Mouse (Mus musculus): ENCODE results near the gene Phf21a. TPM values are rescaled to one million over a fixed set of nuclear protein-coding genes. Genes with fewer than 3 reads are reported as not detected.
"Not testable (repeated sequence)": the region's sequence is repeated elsewhere in the genome, so short reads cannot be mapped to it uniquely, and the experiment has no call there.

Gene Phf21a
- polyA plus RNA-seq, 1 experiment from 2014 or later: 21.5 TPM

DNA sequence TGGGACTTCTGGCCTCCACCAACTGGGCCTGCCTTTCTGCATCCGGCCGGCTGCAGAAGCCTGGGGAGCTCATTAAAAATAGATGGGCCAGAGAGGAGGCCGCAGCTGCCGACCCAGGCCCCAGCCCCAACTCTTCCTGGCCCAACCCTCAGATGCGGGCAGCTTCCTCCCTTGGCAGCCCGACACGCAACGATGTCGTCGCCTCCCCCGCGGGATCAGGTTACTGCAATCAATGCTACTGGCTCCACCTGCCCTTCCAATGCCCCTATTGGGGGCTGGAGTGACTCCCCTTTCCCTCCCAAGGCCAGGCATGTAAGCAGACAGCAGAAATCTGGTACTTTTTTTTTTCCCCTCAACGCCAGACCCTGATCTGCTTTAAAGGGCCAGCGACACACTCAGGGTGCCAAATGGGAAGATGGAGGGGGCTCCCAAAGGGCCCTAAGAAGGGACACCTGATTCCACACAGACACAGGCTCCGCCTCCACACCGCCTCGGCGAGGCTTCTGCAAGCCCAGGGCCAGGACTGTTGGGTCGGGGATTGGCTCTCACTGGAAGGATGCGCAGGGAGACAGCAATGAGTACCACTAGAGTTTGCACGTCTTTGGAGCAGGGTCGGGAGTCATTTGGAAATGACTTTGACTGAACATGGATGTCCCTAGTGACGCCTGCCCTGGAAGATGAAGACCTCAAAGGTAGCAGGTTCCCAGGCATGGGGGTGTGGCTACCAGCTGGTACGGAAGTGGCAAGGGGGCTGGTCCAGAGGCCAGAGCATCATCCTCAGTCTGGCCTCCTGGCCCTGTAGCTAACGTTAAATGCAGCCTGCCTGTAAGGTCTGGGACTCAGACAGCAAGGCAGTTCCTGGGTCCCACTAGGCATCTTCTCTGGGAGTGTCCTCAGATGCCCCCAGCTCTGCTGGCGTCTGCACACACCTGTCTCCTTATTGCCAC lies 299.7 kb downstream of the Phf21a start:
- H3K4me3 ChIP-seq: peak overlapping the region; percentile 27
- H3K27ac ChIP-seq (ENCODE audit: poor library complexity, severe bottlenecking): no peak overlapping the region
- 5% methylated on average over 26 of the region's 26 CpGs for whole genome bisulfite sequencing
- peaks cover 77% of the 10 kb centered on the region for H3K27me3 ChIP-seq (replicated peaks)
- H3K9me3 ChIP-seq (replicated peaks): no peaks in the 10 kb centered on the region
- no peak for ATAC-seq (ENCODE audit: insufficient number of reproducible peaks, low FRiP score)
- H3K4me2 ChIP-seq: peak overlapping the region; percentile 53
- H3K4me1 ChIP-seq (replicated peaks): peaks cover 25% of the 10 kb centered on the region
- no peaks in the 10 kb centered on the region for H3K36me3 ChIP-seq
- peak overlapping the region; percentile 35; the same call in 1 of the 2 replicates for H3K9ac ChIP-seq

- ATAC-seq (ENCODE audit: insufficient number of reproducible peaks, low FRiP score): no peak
- Histone ChIP-seq H3K9me3 (replicated peaks) (no peaks in the 10 kb centered on the region), H3K4me2 (no peak overlapping the region), H3K36me3 (no peaks in the 10 kb centered on the region), H3K9ac (no peak overlapping the region), H3K27ac (ENCODE audit: poor library complexity, severe bottlenecking) (no peak overlapping the region), H3K27me3 (replicated peaks) (peaks cover 78% of the 10 kb centered on the region), H3K4me1 (replicated peaks) (peaks cover 12% of the 10 kb centered on the region), H3K4me3 (no peak overlapping the region)
- 79% methylated on average over 3 of the region's 3 CpGs for WGBS
Measured at GRCm38 (mm10) chr2:92395535-92395934, 302.6 kb downstream of the Phf21a start.

GRCm38 (mm10) chr2:92397436-92397835 lies 304.5 kb downstream of the Phf21a start:
- H3K9ac ChIP-seq: no peak overlapping the region
- H3K4me1 ChIP-seq (replicated peaks): peaks cover 7% of the 10 kb centered on the region
- H3K27ac ChIP-seq (ENCODE audit: poor library complexity, severe bottlenecking): no peak overlapping the region
- WGBS: 73% methylated on average over 1 of the region's 1 CpGs
- ATAC-seq (ENCODE audit: insufficient number of reproducible peaks, low FRiP score): no peak
- no peak overlapping the region for H3K4me3 ChIP-seq
- no peak overlapping the region for H3K4me2 ChIP-seq
- H3K36me3 ChIP-seq: no peaks in the 10 kb centered on the region
- H3K9me3 ChIP-seq (replicated peaks): no peaks in the 10 kb centered on the region
- H3K27me3 ChIP-seq (replicated peaks): peaks cover 65% of the 10 kb centered on the region

GRCm38 (mm10) chr2:92399877-92400276 lies 307.0 kb downstream of the Phf21a start:
- H3K4me3 ChIP-seq; H3K9me3 ChIP-seq (replicated peaks); ATAC-seq (ENCODE audit: insufficient number of reproducible peaks, low FRiP score); H3K27ac ChIP-seq (ENCODE audit: poor library complexity, severe bottlenecking); H3K4me2 ChIP-seq; H3K9ac ChIP-seq; H3K4me1 ChIP-seq (replicated peaks): not testable (repeated sequence)
- WGBS: 62% methylated on average over 4 of the region's 4 CpGs
- Histone ChIP-seq H3K36me3 (peaks cover 13% of the 10 kb centered on the region), H3K27me3 (replicated peaks) (peaks cover 43% of the 10 kb centered on the region)

- H3K27me3 ChIP-seq (replicated peaks): peaks cover 36% of the 10 kb centered on the region
- peak overlapping the region; percentile 73 for H3K9ac ChIP-seq
- H3K27ac ChIP-seq (ENCODE audit: poor library complexity, severe bottlenecking): no peak overlapping the region
- H3K4me1 ChIP-seq (replicated peaks): peaks cover 6% of the 10 kb centered on the region; the same call in 1 of the 2 replicates
- peak overlapping the region; percentile 55 for H3K4me3 ChIP-seq
- WGBS: 6% methylated on average over 20 of the region's 22 CpGs
- H3K4me2 ChIP-seq: peak overlapping the region; percentile 80
- peaks cover 21% of the 10 kb centered on the region for H3K36me3 ChIP-seq
- no peak for ATAC-seq (ENCODE audit: insufficient number of reproducible peaks, low FRiP score)
- H3K9me3 ChIP-seq (replicated peaks): no peaks in the 10 kb centered on the region
Measured at GRCm38 (mm10) chr2:92400682-92401081, 307.8 kb downstream of the Phf21a start.

DNA sequence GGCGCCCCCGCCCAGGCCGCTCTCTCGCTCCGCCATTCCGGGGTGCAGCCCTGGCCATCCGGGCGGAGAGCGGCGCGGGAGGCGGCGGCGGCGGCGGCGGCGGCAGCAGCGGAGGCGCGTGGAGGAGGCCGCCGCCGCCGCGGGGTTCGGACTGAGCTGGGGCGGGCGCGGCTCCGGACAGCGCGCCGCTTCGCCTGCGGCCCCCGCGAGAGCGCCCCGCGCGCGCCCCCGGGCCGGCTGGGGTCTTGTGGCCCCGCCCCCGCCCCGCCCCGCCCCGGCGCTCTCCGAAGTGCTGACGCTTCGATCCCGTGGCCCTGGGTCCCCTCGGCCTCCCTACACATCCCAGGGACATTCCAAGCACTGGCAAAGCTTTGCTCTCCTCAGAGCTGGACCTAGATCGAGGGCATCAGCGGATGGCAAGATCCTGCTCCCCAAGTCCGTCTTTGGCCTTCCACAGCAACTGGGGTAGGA lies 308.2 kb downstream of the Phf21a start, which contains the start of gene Mapk8ip1:
TSS of gene Mapk8ip1 (minus strand) at position 173 of the 471 bp plus-strand sequence.
- Histone ChIP-seq H3K4me2 (peak within 1 kb of the TSS; percentile 80), H3K36me3 (peaks cover 26% of the 10 kb centered on the region), H3K27ac (ENCODE audit: poor library complexity, severe bottlenecking) (no peak within 1 kb of the TSS), H3K4me3 (peak within 1 kb of the TSS; percentile 55), H3K9me3 (replicated peaks) (no peaks in the 10 kb centered on the region), H3K9ac (peak within 1 kb of the TSS; percentile 73), H3K4me1 (replicated peaks) (peaks cover 6% of the 10 kb centered on the region; the same call in 1 of the 2 replicates), H3K27me3 (replicated peaks) (peaks cover 32% of the 10 kb centered on the region)
- 2% methylated on average over 51 of the region's 59 CpGs for WGBS
- ATAC-seq (ENCODE audit: insufficient number of reproducible peaks, low FRiP score): peak; percentile 71

GRCm38 (mm10) chr2:92402591-92403326 lies 309.8 kb downstream of the Phf21a start:
- Histone ChIP-seq H3K36me3 (peaks cover 37% of the 10 kb centered on the region), H3K4me3 (no peak overlapping the region), H3K4me2 (no peak overlapping the region), H3K4me1 (replicated peaks) (peaks cover 6% of the 10 kb centered on the region; the same call in 1 of the 2 replicates), H3K9ac (no peak overlapping the region), H3K27me3 (replicated peaks) (peaks cover 19% of the 10 kb centered on the region), H3K27ac (ENCODE audit: poor library complexity, severe bottlenecking) (no peak overlapping the region), H3K9me3 (replicated peaks) (no peaks in the 10 kb centered on the region)
- WGBS: 72% methylated on average over 4 of the region's 4 CpGs
- no peak for ATAC-seq (ENCODE audit: insufficient number of reproducible peaks, low FRiP score)

DNA sequence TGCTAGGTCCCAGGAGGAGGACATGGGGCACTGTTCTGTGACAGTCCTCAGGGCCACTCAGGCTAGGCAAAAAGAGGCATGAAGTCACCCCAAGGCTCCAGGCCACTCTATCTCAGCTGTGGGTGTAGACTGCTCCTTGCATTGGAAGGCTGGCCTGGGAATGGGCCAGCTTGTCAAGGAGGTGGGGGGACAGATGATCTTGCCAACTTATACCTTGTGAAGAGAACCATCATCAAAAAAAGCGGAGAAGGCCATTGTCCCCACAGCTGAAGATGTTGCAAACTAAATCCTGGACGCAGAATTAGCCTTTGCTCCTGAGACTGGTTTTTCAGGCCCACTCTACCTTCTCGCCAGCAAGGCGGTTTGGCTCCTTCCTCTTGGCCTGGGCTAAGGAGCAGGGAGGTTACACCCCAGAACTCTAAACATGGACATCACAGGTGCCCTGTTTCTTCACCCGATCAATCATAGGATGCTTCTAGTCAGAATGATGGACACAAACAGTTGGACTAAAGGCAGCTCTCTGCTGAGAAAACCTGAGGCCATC lies 310.9 kb downstream of the Phf21a start:
- ATAC-seq (ENCODE audit: insufficient number of reproducible peaks, low FRiP score): no peak
- Histone ChIP-seq H3K4me3 (no peak overlapping the region), H3K9ac (no peak overlapping the region), H3K27ac (ENCODE audit: poor library complexity, severe bottlenecking) (no peak overlapping the region), H3K4me2 (no peak overlapping the region), H3K36me3 (peaks cover 47% of the 10 kb centered on the region), H3K9me3 (replicated peaks) (no peaks in the 10 kb centered on the region), H3K4me1 (replicated peaks) (peaks cover 6% of the 10 kb centered on the region; the same call in 1 of the 2 replicates), H3K27me3 (replicated peaks) (peaks cover 19% of the 10 kb centered on the region)
- WGBS: 88% methylated on average over 5 of the region's 5 CpGs

DNA sequence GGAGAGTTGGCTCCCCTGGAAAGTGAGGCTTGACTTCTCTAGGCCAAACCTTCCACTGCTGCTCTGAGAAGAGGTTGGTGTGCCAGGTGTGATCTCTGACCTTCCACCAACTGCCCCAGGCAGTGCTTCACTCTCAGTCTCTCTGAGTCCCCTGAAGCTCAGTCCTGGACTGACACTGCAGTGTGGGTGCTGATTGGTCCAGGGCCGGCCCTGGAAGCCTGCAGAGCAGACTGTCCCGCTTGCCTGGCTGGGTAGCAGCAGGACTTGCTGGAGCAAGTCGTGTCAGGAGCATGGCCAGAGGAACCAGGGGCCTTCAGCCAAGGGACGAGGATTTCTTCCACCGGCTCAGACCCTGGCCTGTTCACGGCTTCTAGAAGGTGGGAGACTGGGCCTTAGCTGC lies 311.8 kb downstream of the Phf21a start:
- Histone ChIP-seq H3K4me3 (no peak overlapping the region), H3K27me3 (replicated peaks) (peaks cover 12% of the 10 kb centered on the region), H3K27ac (ENCODE audit: poor library complexity, severe bottlenecking) (no peak overlapping the region), H3K36me3 (peaks cover 56% of the 10 kb centered on the region), H3K9ac (no peak overlapping the region), H3K9me3 (replicated peaks) (no peaks in the 10 kb centered on the region), H3K4me1 (replicated peaks) (peaks cover 6% of the 10 kb centered on the region; the same call in 1 of the 2 replicates), H3K4me2 (no peak overlapping the region)
- ATAC-seq (ENCODE audit: insufficient number of reproducible peaks, low FRiP score): no peak
- whole genome bisulfite sequencing: 85% methylated on average over 6 of the region's 6 CpGs

DNA sequence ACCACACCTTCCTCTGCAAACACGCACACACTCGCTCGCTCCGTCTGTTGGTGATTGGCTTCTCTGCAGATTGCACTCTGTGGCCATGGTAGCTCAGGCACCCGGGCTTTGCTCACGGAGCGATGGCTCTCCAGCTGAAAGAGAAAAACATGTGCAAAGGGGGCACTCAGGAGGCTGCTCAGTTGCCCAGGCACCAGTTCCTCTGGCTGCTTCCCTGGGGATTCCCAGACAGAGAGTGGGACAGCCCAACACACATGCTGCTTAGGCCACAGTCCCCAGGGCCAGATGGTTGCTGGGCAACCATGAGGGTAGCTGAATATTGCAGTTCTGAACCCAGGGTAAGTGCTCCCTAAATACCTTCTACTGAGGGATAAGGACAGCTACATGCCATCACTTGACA lies 312.8 kb downstream of the Phf21a start:
- H3K36me3 ChIP-seq: peaks cover 65% of the 10 kb centered on the region
- H3K27me3 ChIP-seq (replicated peaks): peaks cover 2% of the 10 kb centered on the region
- no peaks in the 10 kb centered on the region for H3K9me3 ChIP-seq (replicated peaks)
- ATAC-seq (ENCODE audit: insufficient number of reproducible peaks, low FRiP score): no peak
- H3K4me3 ChIP-seq: no peak overlapping the region
- 98% methylated on average over 7 of the region's 7 CpGs for WGBS
- no peak overlapping the region for H3K9ac ChIP-seq
- no peak overlapping the region for H3K4me2 ChIP-seq
- peaks cover 6% of the 10 kb centered on the region; the same call in 1 of the 2 replicates for H3K4me1 ChIP-seq (replicated peaks)
- no peak overlapping the region for H3K27ac ChIP-seq (ENCODE audit: poor library complexity, severe bottlenecking)
